Mouse (Mus musculus) naive thymus-derived CD4-positive, alpha-beta T cell, adult 5 months (primary cell): ENCODE results near the gene Olfr449. TPM values are rescaled to one million over a fixed set of nuclear protein-coding genes. Genes with fewer than 3 reads are reported as not detected.

ENCODE experiments used
- polyA plus RNA-seq: library from polyadenylated mRNA; unstranded; fragments of 100-300 nt; shearing (Covaris generic); gene quantifications from one replicate; pipeline ENCODE4 v1.2.1, GENCODE M21; 2017

Olfr449 gene
- not detected for polyA plus RNA-seq

GRCm38 (mm10) chr6:42834084-42834483 lies at the start of gene Olfr449:
TSS of gene Olfr449 (plus strand) at chr6:42834384.

GRCm38 (mm10) chr6:42784793-42785192 lies 49.4 kb upstream of the Olfr449 start, which contains the start of gene Olfr452:
TSS of gene Olfr452 (plus strand) at chr6:42785093.

GRCm38 (mm10) chr6:42811639-42812038 lies 22.5 kb upstream of the Olfr449 start, which contains the start of gene Olfr450:
TSS of gene Olfr450 (plus strand) at chr6:42811939.

Other genes starting within 250 kb of the Olfr449 start
- gene Tcaf3, start 236.7 kb upstream of the Olfr449 start, polyA plus RNA-seq = not detected
- not detected for gene Tcaf2, start 189.1 kb upstream of the Olfr449 start, polyA plus RNA-seq
- not detected for gene Tcaf1, start 124.3 kb upstream of the Olfr449 start, polyA plus RNA-seq
- gene Olfr453, start 95.0 kb upstream of the Olfr449 start, polyA plus RNA-seq = not detected
- not detected for gene Olfr38, start 78.0 kb upstream of the Olfr449 start, polyA plus RNA-seq
- not detected for gene Olfr452, start 49.3 kb upstream of the Olfr449 start, polyA plus RNA-seq
- gene Olfr450, start 22.4 kb upstream of the Olfr449 start, polyA plus RNA-seq = not detected
- gene Olfr448, start 56.1 kb downstream of the Olfr449 start, polyA plus RNA-seq = not detected
- gene Olfr447, start 74.5 kb downstream of the Olfr449 start, polyA plus RNA-seq = not detected
- not detected for gene Olfr446, start 87.0 kb downstream of the Olfr449 start, polyA plus RNA-seq
- gene Olfr444, start 114.7 kb downstream of the Olfr449 start, polyA plus RNA-seq = not detected